ENCODE assay signal across 8 mouse cellular contexts in the genomic region with DNA sequence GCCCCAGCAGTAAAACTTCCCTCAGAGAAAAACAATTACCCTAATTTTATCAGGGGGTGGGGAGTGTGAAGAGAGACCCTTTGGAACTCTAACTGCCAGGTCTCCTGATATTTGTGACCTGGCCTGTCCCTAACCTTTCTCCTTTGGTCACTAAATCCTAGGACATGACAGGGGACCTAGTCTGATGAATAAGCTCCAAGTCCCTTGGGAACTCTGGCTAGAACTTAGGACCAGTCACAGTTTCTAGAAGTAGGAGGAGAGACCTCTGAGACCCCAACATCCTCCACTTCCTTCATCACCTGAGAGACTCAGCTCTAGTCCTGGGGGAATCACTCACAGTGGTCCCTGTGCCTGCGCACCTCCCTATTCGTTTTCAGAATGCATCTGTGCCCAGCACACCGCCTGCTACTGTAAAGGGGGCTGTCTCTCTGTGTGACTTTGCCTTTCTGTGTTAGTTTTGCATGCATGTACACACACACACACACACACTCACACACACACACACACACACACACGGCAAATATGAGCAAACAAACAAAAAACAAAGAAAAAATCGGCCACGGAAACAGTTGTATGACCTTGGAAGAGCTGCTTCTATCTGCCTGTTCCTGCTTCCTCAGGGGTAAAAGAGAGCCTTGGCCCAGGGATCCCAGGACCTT. TPM values are rescaled to one million over a fixed set of nuclear protein-coding genes. Genes with fewer than 3 reads are reported as not detected.
DNase-seq lines count a peak whose midpoint lies in the region; ATAC-seq and TF ChIP-seq lines count a peak whose summit lies in the region.

No protein-coding gene starts in this region.

- H3K36me3 ChIP-seq in heart, embryonic 11.5 days (ENCODE audit: control insufficient read depth, insufficient read depth, low read length): no peaks in the 10 kb centered on the region
- H3K36me3 ChIP-seq in forebrain, embryonic 16.5 days (ENCODE audit: control insufficient read depth, insufficient read depth): no peaks in the 10 kb centered on the region
- H3K36me3 ChIP-seq in liver, embryonic 15.5 days (replicated peaks): no peaks in the 10 kb centered on the region

- peaks cover 46% of the 10 kb centered on the region for H3K4me1 ChIP-seq in heart, embryonic 11.5 days (ENCODE audit: control insufficient read depth, insufficient read depth, low read length)
- no peaks in the 10 kb centered on the region for H3K4me1 ChIP-seq in bone marrow macrophage, adult 2 months (ENCODE audit: control insufficient read depth, insufficient read depth, low read length)
- peaks cover 55% of the 10 kb centered on the region for H3K4me1 ChIP-seq in forebrain, embryonic 16.5 days (replicated peaks; ENCODE audit: control insufficient read depth, insufficient read depth, low read length)
- H3K4me1 ChIP-seq in liver, embryonic 15.5 days (replicated peaks): peaks cover 23% of the 10 kb centered on the region

- intact Hi-C loops in heart, postnatal 14 days (cut with DNase I): no loop called here

- H3K9me3 ChIP-seq in heart, embryonic 11.5 days (replicated peaks; ENCODE audit: control insufficient read depth, low read length): no peaks in the 10 kb centered on the region
- H3K9me3 ChIP-seq in forebrain, embryonic 16.5 days (ENCODE audit: control insufficient read depth, low read length): no peaks in the 10 kb centered on the region
- H3K9me3 ChIP-seq in liver, embryonic 15.5 days (replicated peaks): no peaks in the 10 kb centered on the region

- no peak for ATAC-seq in heart, embryonic 11.5 days (replicated peaks; ENCODE audit: insufficient number of reproducible peaks, low FRiP score, low TSS enrichment)
- no peak for ATAC-seq in forebrain, embryonic 16.5 days
- ATAC-seq in liver, embryonic 15.5 days (ENCODE audit: insufficient read depth): no peak

- peak overlapping the region; percentile 100 for H3K27ac ChIP-seq in heart, embryonic 11.5 days (ENCODE audit: low read depth, low read length)
- no peak overlapping the region for H3K27ac ChIP-seq in bone marrow macrophage, adult 2 months (ENCODE audit: insufficient read depth, low read depth, low read length)
- H3K27ac ChIP-seq in forebrain, embryonic 16.5 days (ENCODE audit: low read length): peak overlapping the region; percentile 99
- H3K27ac ChIP-seq in liver, embryonic 15.5 days (replicated peaks): no peak overlapping the region

- 11% methylated on average over 6 of the region's 6 CpGs for WGBS in heart, embryonic 11.5 days (ENCODE audit: insufficient replicate concordance)
- 2% methylated on average over 6 of the region's 6 CpGs for WGBS in forebrain, embryonic 16.5 days
- WGBS in liver, embryonic 15.5 days (ENCODE audit: insufficient replicate concordance): 26% methylated on average over 6 of the region's 6 CpGs

- TF ChIP-seq POLR2A in bone marrow macrophage, adult 2 months (IDR thresholded peaks at IDR 0.05; ENCODE audit: borderline replicate concordance, low read depth, low read length): no peak

- peak overlapping the region; percentile 94 for H3K4me2 ChIP-seq in heart, embryonic 11.5 days
- H3K4me2 ChIP-seq in forebrain, embryonic 16.5 days (ENCODE audit: low read length): peak overlapping the region; percentile 85
- peak overlapping the region; percentile 53 for H3K4me2 ChIP-seq in liver, embryonic 15.5 days

- DNase-seq in heart, postnatal 14 days: no peak
- no peak for DNase-seq in thymus, adult 18-20 months
- no peak for DNase-seq in adrenal gland, adult 2 months
- DNase-seq in adrenal gland, postnatal 14 days: no peak

- H3K4me3 ChIP-seq in heart, embryonic 11.5 days (ENCODE audit: low read depth, low read length): peak overlapping the region; percentile 69
- peak overlapping the region; percentile 38; the same call in 1 of the 2 replicates for H3K4me3 ChIP-seq in bone marrow macrophage, adult 2 months (ENCODE audit: insufficient read depth, low read length)
- peak overlapping the region; percentile 69 for H3K4me3 ChIP-seq in forebrain, embryonic 16.5 days (replicated peaks; ENCODE audit: low read length)
- H3K4me3 ChIP-seq in liver, embryonic 15.5 days (replicated peaks): no peak overlapping the region

- TF ChIP-seq CTCF in bone marrow macrophage, adult 2 months (IDR thresholded peaks at IDR 0.05; ENCODE audit: low read depth, low read length): no peak

- peak overlapping the region; percentile 93 for H3K9ac ChIP-seq in heart, embryonic 11.5 days (ENCODE audit: low read depth, low read length)
- peak overlapping the region; percentile 93 for H3K9ac ChIP-seq in forebrain, embryonic 16.5 days (replicated peaks; ENCODE audit: low read depth, low read length)
- H3K9ac ChIP-seq in liver, embryonic 15.5 days: no peak overlapping the region

- no peaks in the 10 kb centered on the region; the same call in 1 of the 2 replicates for H3K27me3 ChIP-seq in heart, embryonic 11.5 days (ENCODE audit: control insufficient read depth, insufficient read depth, low read length)
- no peaks in the 10 kb centered on the region for H3K27me3 ChIP-seq in forebrain, embryonic 16.5 days (replicated peaks; ENCODE audit: control insufficient read depth, insufficient read depth, low read length)
- peaks cover 94% of the 10 kb centered on the region for H3K27me3 ChIP-seq in liver, embryonic 15.5 days

RNA-seq across cellular contexts. Expression of gene Smarcd3, which starts 18.8 kb away (rescaled TPM):
- polyA plus RNA-seq in heart, embryonic 11.5 days (2014; fragmentation: Nextera tagmentation; extraction: Ambion mirVana): 73.2 and 76.1 TPM in 2 replicates
- total RNA-seq in heart, postnatal 14 days (2021): 10 to 100 TPM; 59.2 to 60.7 TPM
- polyA plus RNA-seq in bone marrow macrophage, adult 2 months (2012; ENCODE audit: insufficient read depth, insufficient read length, missing spikeins): not detected in 2 replicates
- 156 and 181 TPM in 2 replicates for polyA plus RNA-seq in forebrain, embryonic 16.5 days (2015; fragmentation: Nextera tagmentation; extraction: Ambion mirVana)
- polyA plus RNA-seq in liver, embryonic 15.5 days (2015; fragmentation: Nextera tagmentation; extraction: Ambion mirVana): 1.3 and 1.5 TPM in 2 replicates
- total RNA-seq in adrenal gland, adult 2 months (2021): 10 to 100 TPM; 14.2 to 25.0 TPM
- polyA plus RNA-seq in adrenal gland, adult 2 months (2012; rRNA removed): 53.1 and 71.3 TPM in 2 replicates
- 15.5 and 24.3 TPM in 2 replicates for total RNA-seq in adrenal gland, postnatal 14 days (2021)

RNA-seq across cellular contexts. Expression of gene Chpf2, which starts 18.9 kb away (rescaled TPM):
- polyA plus RNA-seq in heart, embryonic 11.5 days (2014; fragmentation: Nextera tagmentation; extraction: Ambion mirVana): 8.1 and 9.8 TPM in 2 replicates
- 10 to 100 TPM; 12.4 to 14.3 TPM for total RNA-seq in heart, postnatal 14 days (2021)
- polyA plus RNA-seq in bone marrow macrophage, adult 2 months (2012; ENCODE audit: insufficient read depth, insufficient read length, missing spikeins): 29.9 and 31.5 TPM in 2 replicates
- polyA plus RNA-seq in forebrain, embryonic 16.5 days (2015; fragmentation: Nextera tagmentation; extraction: Ambion mirVana): 20.5 and 20.8 TPM in 2 replicates
- polyA plus RNA-seq in liver, embryonic 15.5 days (2015; fragmentation: Nextera tagmentation; extraction: Ambion mirVana): 10.5 and 13.4 TPM in 2 replicates
- 10 to 100 TPM; 37.9 to 49.7 TPM for total RNA-seq in adrenal gland, adult 2 months (2021)
- 60.0 and 76.6 TPM in 2 replicates for polyA plus RNA-seq in adrenal gland, adult 2 months (2012; rRNA removed)
- total RNA-seq in adrenal gland, postnatal 14 days (2021): 32.3 and 44.0 TPM in 2 replicates

RNA-seq across cellular contexts. Expression of gene Abcf2, which starts 28.2 kb away (rescaled TPM):
- polyA plus RNA-seq in heart, embryonic 11.5 days (2014; fragmentation: Nextera tagmentation; extraction: Ambion mirVana): 75.6 and 78.6 TPM in 2 replicates
- 10 to 100 TPM; 44.0 to 45.7 TPM for total RNA-seq in heart, postnatal 14 days (2021)
- 32.7 and 34.5 TPM in 2 replicates for polyA plus RNA-seq in bone marrow macrophage, adult 2 months (2012; ENCODE audit: insufficient read depth, insufficient read length, missing spikeins)
- polyA plus RNA-seq in forebrain, embryonic 16.5 days (2015; fragmentation: Nextera tagmentation; extraction: Ambion mirVana): 107 and 109 TPM in 2 replicates
- 43.2 and 44.4 TPM in 2 replicates for polyA plus RNA-seq in liver, embryonic 15.5 days (2015; fragmentation: Nextera tagmentation; extraction: Ambion mirVana)
- total RNA-seq in adrenal gland, adult 2 months (2021): 10 to 100 TPM; 72.0 TPM
- polyA plus RNA-seq in adrenal gland, adult 2 months (2012; rRNA removed): 66.9 and 82.4 TPM in 2 replicates
- total RNA-seq in adrenal gland, postnatal 14 days (2021): 59.3 and 67.0 TPM in 2 replicates

RNA-seq across cellular contexts. Expression of gene 4931409K22Rik, which starts 48.8 kb away (rescaled TPM):
- polyA plus RNA-seq in heart, embryonic 11.5 days (2014; fragmentation: Nextera tagmentation; extraction: Ambion mirVana): not detected in 2 replicates
- not detected for total RNA-seq in heart, postnatal 14 days (2021)
- not detected in 2 replicates for polyA plus RNA-seq in bone marrow macrophage, adult 2 months (2012; ENCODE audit: insufficient read depth, insufficient read length, missing spikeins)
- polyA plus RNA-seq in forebrain, embryonic 16.5 days (2015; fragmentation: Nextera tagmentation; extraction: Ambion mirVana): 0.26 and 0.35 TPM in 2 replicates
- polyA plus RNA-seq in liver, embryonic 15.5 days (2015; fragmentation: Nextera tagmentation; extraction: Ambion mirVana): not detected in 2 replicates
- total RNA-seq in adrenal gland, adult 2 months (2021): not detected
- not detected in 2 replicates for polyA plus RNA-seq in adrenal gland, adult 2 months (2012; rRNA removed)
- not detected in 2 replicates for total RNA-seq in adrenal gland, postnatal 14 days (2021)

Comparison
In these comparisons a context has a peak if more than half of its experiments do, and no peak if none do; other contexts are left out.
1. H3K27ac ChIP-seq: peak in heart, embryonic 11.5 days (single experiment) and forebrain, embryonic 16.5 days (single experiment); none in bone marrow macrophage, adult 2 months (single experiment) and liver, embryonic 15.5 days (single experiment).
2. RNA of gene Smarcd3, which starts 18.8 kb away (polyA plus RNA-seq): 156 to 181 TPM in forebrain, embryonic 16.5 days, 73.2 to 76.1 TPM in heart, embryonic 11.5 days and 53.1 to 71.3 TPM in adrenal gland, adult 2 months; 1.3 to 1.5 TPM in liver, embryonic 15.5 days and not detected in bone marrow macrophage, adult 2 months; every median in the first group is over 10 times any median in the second.
3. Peak in every context shown above with its lines, with median percentiles within 50 percentile points of each other: H3K4me2 ChIP-seq.